Mouse (Mus musculus) cerebellum, adult 8-10 months (tissue): ENCODE measurements around the gene Mvp.

Experiments
- DNase-seq: peaks from one replicate; pipeline ENCODE4 v3.0.0; 2022

The Mvp gene

GRCm38 (mm10) chr7:127014320-127014719 is at the start of gene Mvp:
Mvp (minus strand) TSS chr7:127014621.
- DNase-seq: peak; percentile 66

- DNase-seq: no peak
Observed at GRCm38 (mm10) chr7:127055026-127055585, 40.7 kb upstream of the Mvp start.

GRCm38 (mm10) chr7:127041851-127042672 is 27.6 kb upstream of the Mvp start, which contains the start of gene Kif22:
Kif22 (minus strand) TSS chr7:127042471.
- DNase-seq: peak; percentile 89

- no peak for DNase-seq
Observed at GRCm38 (mm10) chr7:127031244-127031643, 16.8 kb upstream of the Mvp start.

DNA sequence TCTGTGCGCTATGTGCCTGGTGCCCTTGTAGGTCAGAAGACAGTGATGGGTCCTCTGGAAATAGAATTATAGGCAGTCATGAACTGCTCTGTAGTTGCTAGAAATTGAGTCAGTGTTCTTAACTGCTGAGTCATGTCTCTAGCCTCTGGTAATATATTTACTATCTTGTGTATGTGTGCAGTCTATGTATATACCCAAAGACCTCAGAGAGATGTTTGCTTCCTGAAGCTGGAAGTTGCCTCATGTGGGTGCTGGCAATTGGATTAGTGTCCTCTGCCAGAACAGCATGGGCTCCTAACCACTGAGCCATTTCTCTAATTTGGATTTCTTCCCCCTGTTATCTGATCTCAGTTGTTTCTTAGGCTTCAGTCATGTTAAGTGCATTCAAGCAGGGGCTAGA is 15.8 kb upstream of the Mvp start:
- no peak for DNase-seq

GRCm38 (mm10) chr7:127027885-127028284 is 13.5 kb upstream of the Mvp start:
- DNase-seq: no peak

- DNase-seq: peak; percentile 100
Observed at GRCm38 (mm10) chr7:127026984-127027726, 12.7 kb upstream of the Mvp start, which contains the start of gene Maz. Maz (minus strand) TSS chr7:127027037.

DNA sequence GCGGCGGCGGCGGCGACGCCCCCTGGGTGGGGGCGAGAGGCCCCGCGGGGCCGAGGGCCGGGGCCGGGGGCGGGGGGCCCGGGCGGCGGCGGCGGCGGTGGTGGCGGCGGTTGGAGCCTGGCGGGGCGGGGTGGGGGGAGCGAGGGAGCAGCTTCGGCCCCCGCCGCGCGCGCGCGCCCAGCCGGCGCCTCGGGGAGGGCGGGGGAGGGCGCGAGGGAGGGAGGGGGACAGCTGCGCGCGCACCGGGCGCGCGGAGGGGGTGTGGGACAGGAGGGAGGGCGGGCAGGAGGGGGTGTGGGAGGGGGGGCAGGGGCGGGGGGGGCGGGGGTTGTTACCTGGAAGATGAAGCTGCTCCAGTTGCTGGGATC is 12.2 kb upstream of the Mvp start:
- no peak for DNase-seq

- peak; percentile 77 for DNase-seq
Observed at GRCm38 (mm10) chr7:127026161-127026600, 11.8 kb upstream of the Mvp start.

- DNase-seq: peak; percentile 67
Observed at GRCm38 (mm10) chr7:127025556-127026160, 11.2 kb upstream of the Mvp start.

GRCm38 (mm10) chr7:127024755-127025555 is 10.5 kb upstream of the Mvp start:
- peak; percentile 82 for DNase-seq

DNA sequence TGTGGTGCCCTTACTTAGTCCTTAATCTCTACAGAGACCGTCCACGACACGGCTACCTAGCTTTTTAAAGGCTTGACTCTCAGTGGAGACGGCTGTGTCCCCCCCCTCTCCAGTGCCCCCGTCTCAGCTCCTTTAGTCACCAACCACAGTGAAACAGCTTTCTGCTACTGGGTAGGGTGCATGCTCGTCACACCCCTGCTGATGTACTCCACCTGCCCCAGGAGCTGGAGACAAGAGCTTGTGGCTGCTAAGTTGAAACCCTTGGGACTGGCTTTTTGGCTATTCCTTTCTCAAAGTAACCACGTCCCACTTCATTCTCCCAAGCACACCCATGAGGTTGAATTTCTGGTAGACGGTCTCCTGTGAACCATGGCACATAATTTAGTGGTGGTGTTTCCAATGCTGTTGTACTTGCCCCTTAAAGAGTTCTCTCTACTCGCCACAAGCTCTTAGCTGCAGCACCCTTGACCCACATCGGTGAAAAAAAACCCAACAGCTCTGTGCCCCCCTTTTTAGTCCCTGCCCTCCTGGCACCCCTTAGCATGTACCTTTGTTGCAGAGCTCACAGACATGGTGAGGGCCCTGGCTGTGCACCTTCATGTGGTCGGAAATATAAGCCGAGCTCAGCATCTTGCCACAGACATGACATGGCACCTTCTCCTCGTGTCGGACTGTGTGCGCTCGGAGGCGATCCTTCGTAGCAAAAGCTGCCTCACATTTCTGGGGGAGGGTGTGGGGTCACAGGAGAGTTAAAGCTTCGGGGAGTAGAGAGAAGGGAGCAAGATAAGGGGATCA is 9.7 kb upstream of the Mvp start:
- peak; percentile 51 for DNase-seq

DNA sequence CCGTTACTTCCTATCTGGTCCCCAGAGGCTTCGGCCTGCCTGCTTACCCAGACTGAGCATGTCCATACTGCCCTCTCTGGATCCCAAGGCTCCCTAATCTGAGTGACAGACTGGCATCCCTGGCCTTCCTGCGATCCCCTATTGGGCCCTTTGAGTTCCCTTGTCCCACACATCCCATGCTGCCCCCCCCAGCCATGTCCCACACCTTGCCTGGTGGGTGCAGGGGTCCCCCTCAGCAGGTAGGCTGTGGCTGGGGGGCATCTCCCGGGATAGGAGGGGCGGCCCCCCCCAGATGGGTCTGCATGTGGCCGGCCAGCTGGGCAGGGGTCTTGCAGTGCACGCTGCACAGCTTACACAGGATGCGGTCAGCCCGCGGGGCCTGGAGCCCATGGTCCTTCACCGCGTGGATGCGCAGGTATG is 8.9 kb upstream of the Mvp start:
- peak; percentile 56 for DNase-seq

DNA sequence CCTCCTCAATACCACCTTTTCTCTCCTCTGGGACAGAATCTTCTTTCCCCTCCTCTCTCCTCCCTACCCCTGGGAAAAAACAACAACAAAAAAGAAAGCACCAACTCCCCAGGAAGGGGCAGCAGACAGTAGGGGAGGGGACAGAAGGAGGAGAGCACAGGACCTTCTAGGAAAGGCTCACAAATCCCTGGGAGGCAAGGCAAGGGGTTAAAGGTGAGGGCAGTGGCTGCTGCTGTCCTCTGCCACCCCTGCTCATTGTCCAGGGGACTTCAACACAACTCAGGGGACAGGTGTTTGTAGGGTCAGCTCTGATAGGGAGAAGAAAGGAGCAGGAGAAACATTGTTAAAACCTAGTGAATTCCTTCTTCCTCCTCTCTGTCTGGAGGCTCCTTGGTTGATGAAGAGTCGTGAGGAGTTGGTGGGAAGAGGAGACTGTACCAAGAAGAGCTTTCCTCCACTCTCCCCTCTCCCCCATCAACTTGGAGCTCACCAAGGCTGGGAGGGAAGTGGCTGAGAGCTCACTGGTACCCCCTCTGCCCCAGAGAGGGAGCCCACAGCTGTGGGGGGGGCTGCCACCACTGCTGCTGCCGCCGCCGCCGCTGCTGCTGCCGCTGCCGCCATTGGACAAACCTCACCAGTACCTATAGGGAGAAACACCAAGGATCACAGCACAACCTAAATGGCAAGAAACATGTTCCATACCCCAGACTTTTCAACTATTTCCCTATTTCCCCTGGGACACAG is 8.3 kb upstream of the Mvp start:
- DNase-seq: no peak

DNA sequence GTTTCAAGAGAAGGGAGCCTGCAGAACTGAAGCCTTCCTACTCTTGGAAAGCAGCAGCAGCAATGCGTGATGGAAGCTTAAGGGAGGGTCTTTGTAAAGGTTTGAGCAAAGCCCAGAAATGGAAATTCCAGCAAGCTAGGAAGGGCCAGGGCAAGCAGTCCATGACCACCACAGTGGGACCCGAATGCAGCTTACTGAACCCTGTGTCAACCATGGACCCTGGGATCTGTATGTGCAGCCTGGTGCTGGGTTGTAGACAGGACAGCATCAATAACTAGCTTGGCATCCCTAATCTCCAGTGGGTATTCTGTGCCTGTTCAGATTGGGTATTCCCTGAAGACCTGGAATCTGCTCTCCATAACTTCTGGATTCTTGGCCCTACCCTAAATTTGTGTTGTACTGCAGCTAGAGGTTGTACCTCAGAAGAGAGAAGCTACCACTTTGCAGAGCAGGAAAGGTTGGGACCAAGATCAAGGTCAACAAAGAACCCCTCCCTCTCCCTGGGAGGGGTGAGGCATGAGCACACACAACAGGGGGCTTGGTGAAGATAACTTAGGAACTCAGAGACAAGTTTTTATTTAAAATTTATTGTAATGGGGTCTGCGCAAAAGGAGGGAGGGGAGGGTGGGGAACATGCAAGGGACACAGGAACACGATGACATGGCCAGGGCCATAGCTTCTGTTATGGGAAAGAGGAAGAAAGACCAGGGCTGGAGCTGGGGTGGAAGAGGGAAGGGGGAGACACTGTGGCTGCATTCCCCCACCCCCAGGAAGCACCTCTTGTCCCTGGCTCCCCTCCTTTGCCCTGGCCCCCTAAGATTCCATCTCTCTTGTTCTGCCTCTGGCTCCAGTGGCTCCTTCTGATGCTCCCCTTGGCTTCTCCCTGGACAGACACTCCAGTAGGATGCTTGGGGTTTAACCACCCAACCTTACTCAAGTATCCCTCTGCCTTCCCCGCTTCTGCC is 7.4 kb upstream of the Mvp start:
- DNase-seq: no peak

DNA sequence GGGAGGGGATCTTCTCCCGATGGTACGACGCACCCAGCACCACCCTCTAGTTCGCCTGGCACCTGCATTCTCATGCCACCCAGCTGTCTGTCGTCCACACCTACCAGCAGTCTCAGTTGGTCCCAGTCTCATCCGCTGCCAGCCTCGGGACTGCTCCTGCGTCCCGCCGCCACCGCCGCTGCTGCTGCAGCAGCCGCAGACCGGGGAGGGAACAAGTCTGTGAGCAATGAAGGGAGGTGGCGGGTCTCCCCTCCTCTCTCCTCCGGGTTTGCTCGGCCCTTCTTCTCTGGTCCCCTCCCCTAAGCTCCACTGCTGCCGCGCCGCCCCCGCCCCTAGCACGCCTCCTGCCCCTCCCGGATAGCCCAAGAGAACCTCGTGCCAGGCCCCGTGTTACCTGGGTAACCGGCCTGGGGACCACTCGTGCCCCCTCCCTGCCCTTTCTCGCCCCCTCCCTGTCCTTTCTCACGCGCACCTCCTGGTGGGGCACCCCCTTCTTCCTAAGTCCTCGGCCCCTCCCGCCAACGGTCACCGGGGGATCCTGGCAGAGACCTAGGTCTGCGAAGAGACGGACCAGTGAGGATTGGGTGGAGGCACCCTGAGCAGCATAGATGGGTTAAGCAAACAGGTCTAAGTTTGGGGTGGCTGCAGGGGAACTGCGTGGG is 6.6 kb upstream of the Mvp start, which contains the start of the genes Gm42742 and Prrt2:
Gm42742 (minus strand) TSS at position 197 of the 662 bp plus-strand sequence.
Prrt2 (minus strand) TSS at position 311 of the 662 bp plus-strand sequence.
- peak; percentile 69 for DNase-seq

DNA sequence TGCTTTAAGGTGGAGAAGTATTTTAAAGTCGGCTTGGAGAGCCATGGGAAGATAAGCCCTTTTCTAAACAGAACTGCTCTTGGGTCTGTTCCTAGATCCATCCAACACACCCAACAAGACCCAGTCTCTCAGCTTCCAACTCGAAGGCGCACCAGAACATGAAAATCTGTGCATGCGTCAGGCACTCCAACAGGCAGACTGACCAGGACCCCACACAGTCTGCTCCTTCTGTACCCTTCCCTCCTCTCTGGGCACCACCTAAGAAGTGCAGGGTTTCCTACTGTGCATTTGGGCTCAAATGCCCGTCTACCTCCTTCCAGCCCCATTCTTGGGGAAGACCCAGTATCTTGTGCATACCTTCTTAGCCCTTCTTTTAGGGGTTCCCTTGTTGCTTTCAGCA is 6.1 kb upstream of the Mvp start:
- DNase-seq: no peak

- peak; percentile 53 for DNase-seq
Observed at GRCm38 (mm10) chr7:127020031-127020430, 5.6 kb upstream of the Mvp start.
